Mouse (Mus musculus): ENCODE measurements around the gene Eef1akmt2. TPM values are rescaled to one million over a fixed set of nuclear protein-coding genes. Genes with fewer than 3 reads are reported as not detected.

Eef1akmt2 gene
- polyA plus RNA-seq, 1 experiment from 2014 or later = 80.1 TPM

Other genes with a start within 250 kb of the Eef1akmt2 start
- gene Lhpp, start 242.0 kb downstream of the Eef1akmt2 start, polyA plus RNA-seq (2016; fragmentation: Nextera tagmentation; extraction: Ambion mirVana) = 18.0 and 18.9 TPM in 2 replicates
- gene Fam53b, start 38.8 kb downstream of the Eef1akmt2 start, polyA plus RNA-seq (2016; fragmentation: Nextera tagmentation; extraction: Ambion mirVana) = 25.5 and 27.7 TPM in 2 replicates
- 30.7 and 35.5 TPM in 2 replicates for gene Abraxas2, start 6.6 kb upstream of the Eef1akmt2 start, polyA plus RNA-seq (2016; fragmentation: Nextera tagmentation; extraction: Ambion mirVana)
- 9.1 and 9.2 TPM in 2 replicates for gene Zranb1, start 78.5 kb upstream of the Eef1akmt2 start, polyA plus RNA-seq (2016; fragmentation: Nextera tagmentation; extraction: Ambion mirVana)